Mouse (Mus musculus) kidney, adult 11 months (tissue): ENCODE measurements at regions not wholly inside any gene's neighbourhood (a gene's known extent, or its start where the extent isn't known, plus 50 kb on each side); places are given as distances from the start of the nearest gene placed in this dataset.

Source experiments
- DNase-seq: peaks from one replicate; pipeline ENCODE4 v3.0.0; 2022

DNA sequence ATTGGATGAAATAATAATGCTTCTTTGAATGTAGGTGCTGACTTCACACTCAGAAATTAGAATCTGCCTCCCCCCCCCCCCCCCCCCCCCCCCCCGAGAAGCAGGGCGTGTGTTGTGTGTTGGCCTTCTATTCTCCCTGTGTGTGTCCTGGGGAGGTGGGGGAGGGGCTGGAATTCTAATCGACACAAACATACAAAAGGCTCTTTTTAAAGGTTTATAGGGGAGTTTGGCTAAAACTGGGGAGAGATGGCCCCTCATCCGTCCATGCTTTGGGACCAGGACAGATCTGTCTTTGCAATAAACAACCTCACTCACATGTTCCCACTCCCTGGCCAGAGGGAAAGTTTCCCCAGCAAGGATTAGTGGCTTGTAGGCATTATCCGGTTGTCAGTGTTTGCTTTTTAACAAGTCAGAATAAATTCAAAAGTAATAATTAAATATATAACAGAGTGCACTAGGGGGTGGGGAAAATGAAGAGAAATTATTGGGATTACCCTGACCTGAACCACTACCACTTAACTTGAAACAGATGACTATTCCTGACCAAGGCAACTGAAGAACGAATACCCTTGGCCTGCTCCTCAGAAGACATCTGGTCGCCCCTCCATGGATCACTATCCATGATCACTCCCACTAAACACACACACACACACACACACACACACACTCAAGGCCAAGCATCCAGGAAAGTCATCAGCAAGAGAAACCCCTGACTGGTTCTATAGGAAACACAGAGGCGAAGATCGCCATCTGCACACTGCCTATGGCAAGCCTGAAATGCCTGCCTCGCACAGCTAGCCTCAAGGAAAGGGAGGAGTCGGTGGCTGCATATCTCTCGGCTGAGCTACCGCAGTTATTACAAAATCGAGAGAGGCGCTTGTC lies 223.5 kb upstream of the Rgma start:
- no peak for DNase-seq

DNA sequence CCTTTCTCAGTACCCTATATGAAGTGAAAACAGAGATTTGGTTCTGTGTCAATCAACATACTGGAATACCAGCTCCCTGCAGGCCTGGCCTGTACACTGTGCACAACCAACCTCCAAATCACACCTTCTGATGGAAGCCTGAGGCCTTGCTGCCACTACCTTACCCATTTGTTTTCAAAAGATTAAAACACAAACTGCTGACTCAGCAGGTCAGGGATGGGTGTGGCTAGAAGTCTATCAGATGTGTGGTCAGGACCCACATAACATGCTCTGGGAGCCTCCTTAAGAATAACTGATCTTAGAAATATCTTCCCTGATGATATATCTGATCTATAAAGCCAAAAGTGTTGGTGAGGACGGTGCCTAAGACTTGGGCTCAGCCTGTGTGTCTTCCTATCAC lies 221.6 kb upstream of the Rgma start:
- no peak for DNase-seq

DNA sequence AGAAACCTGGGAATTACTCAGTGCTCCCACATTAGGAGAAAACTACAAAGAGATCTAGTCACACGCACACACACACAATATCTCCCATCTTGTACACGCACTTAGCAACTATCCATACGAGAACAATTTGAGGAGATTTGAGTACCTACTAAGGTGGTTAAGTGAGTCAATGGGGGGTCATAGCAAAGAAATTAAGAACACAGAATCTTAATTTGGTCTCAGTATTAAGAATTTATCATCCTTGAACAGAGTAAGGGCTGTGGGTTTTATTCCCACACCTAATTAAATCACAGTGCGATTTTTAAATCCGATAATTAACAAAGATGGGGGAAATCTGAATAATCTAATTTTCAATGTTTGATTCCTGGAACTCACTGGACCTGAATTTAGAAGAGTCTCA lies 216.5 kb upstream of the Rgma start:
- no peak for DNase-seq

GRCm38 (mm10) chr7:73160968-73161367 lies 214.3 kb upstream of the Rgma start:
- no peak for DNase-seq

GRCm38 (mm10) chr7:73163687-73164086 lies 211.6 kb upstream of the Rgma start:
- DNase-seq, result no peak

- DNase-seq, result no peak
Measured at GRCm38 (mm10) chr7:73165521-73165920, 209.8 kb upstream of the Rgma start.

GRCm38 (mm10) chr7:73169416-73169815 lies 205.9 kb upstream of the Rgma start:
- DNase-seq, result no peak

- DNase-seq, result no peak
Measured at GRCm38 (mm10) chr7:73172615-73173014, 202.7 kb upstream of the Rgma start.

DNA sequence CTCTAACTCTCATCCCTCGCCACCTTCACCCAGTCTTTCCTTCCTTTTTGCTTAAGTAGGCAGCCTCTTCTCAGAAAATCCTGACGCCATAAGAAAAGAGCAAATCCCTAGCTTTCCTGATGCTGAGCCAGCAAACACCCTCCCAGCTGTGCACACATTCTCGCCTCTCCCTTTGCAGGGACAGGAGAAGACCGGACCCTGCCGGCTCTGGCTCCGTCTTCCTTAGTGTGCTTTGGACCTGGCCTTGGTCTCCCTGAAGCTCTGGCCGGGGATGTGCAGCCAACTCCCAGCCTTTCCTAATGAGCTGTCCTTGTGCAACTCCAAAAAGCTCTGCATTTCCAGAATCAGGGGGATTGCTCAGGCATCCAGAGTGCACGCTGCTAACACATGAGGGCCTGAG lies 191.5 kb upstream of the Rgma start:
- DNase-seq, result no peak

- no peak for DNase-seq
Measured at GRCm38 (mm10) chr7:73184208-73185070, 190.9 kb upstream of the Rgma start.

DNA sequence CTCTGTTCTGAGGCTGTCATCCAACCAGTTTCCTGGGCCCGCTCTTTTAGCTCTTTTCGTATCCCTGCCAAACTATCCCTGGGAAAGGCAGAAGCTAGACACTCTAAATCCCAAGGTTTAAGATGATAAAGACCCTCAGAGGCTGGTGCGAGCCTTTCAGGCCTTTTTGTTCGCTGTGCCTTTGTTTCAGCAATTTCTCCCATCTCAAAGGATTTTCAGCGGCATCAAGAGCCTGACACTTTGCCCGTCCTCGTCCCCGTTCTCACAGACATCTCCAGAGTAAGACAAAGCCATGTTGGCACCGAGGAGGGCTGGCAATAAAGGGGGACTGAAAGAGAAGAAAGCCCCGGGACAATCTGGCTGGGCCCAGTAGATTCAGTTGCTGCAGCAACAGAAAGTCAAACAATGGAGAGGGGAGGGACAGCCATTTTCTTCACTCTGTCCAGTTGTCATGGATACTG lies 190.2 kb upstream of the Rgma start:
- no peak for DNase-seq

- no peak for DNase-seq
Measured at GRCm38 (mm10) chr7:73185591-73185990, 189.7 kb upstream of the Rgma start.

DNA sequence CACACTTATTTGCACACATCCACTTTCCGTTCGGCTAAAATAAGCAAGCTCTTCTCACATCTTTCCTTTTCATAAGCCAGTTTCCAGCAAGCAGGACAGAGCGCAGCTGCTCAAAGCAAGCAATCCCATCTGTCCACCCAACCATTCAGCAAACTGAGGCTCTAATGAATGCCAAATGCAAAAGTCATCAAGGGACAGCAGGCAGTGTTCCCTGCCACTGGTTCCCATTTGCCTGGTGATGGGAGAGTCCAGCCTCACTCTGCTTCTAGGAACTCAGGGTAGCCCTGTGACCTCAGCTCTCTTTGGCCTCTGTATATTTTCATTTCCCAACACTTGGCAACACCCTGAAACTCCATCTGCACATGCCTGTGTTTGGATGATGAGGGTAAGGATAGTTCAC lies 188.8 kb upstream of the Rgma start:
- no peak for DNase-seq

GRCm38 (mm10) chr7:73191388-73192278 lies 183.7 kb upstream of the Rgma start:
- DNase-seq, result no peak

DNA sequence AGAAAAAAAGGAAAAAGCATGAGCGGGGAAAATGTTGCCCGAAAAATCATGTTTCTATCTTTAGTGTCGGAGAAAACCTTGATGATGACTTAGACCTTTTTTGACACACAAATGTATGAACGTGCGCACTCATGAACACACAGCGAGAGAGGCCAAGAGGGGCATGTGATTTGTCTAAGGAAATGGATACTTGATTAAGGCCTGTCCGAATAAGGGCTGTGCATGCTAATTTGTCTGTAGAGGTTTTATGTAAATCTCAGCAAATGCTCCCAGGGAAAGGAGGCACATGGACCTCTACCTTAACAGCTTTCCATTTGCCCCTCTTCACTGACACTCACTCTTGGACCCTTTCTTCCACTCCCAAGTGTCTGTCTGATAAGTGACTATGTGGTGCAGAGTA lies 182.5 kb upstream of the Rgma start:
- no peak for DNase-seq

DNA sequence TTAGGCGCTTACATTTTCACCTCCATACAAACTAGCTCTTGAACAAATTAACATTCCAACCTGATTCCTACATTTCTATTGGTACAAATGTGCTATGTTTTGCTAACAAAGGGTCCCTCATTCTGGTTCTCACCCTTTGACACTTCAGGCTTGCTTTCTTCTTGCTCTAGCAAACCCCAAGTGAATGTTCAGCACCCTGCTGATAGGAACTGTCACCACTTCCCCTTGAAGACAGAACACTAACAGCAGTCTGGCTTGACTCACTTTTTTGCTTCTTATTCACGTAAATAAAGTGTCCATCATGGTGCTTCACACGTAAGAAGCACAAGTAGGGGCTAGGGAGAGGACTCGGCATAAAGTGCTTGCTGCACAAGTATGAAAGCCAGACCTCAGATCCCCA lies 180.0 kb upstream of the Rgma start:
- no peak for DNase-seq

GRCm38 (mm10) chr7:73196851-73197531 lies 178.3 kb upstream of the Rgma start:
- no peak for DNase-seq

- no peak for DNase-seq
Measured at GRCm38 (mm10) chr7:73198069-73198468, 177.2 kb upstream of the Rgma start.

GRCm38 (mm10) chr7:73199967-73200366 lies 175.3 kb upstream of the Rgma start:
- DNase-seq, result no peak

DNA sequence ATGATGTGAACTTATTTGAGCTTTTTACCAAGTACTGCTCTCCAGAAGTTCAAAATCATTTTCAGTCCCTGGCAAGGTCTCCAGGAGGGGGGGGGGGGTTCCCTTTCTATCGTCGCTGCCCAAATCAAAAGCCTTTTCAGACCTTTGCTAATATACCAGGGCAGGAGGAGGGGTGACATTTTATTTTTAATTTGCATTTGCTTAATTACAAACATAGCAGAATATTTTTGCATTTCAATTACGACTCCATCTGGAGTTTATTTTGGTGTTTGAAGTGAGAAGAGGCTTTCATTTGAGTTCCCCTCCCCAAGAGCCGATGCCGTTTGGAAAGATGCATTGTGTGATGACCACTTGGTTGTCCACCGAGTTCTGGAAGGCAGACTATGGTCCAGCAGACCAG lies 174.0 kb upstream of the Rgma start:
- no peak for DNase-seq

DNA sequence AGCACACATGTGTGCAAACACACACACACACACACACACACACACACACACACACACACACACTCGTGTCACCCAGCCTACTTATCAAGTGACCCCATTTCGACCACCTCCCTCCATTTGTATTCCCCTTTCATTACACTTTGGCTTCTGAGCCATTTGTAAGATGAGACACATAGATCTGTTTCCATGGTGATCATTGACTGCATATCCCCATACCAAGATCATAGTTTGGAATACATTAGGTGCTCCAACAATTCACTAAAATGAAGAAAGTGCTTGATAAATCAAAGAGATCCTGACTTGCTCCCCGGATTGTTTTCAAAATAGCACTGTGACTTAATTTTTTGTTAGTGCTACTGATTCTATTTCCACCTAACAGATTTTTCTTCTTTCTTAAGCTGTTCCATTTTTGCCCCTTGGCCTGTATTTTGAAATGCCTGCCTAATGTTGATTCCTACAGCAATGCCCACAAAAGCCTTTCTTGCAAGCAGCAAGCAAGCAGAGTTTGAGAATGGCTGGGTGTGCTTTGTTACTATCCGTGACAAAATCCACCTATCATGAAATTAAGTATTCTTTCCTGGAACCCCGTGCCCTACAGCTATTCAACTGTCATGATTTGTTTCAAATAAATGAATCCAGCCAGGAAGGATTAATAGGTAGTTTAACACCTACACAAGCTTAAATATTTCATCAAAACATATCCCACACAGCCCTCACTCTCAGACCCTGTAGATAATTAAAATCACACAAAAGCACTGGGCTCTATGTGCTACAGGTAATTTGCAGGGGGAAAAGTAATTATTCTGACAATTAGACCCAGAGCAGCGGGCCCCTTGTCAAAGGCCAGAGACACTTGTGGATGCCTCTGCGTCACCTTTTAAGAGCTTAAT lies 168.1 kb upstream of the Rgma start:
- no peak for DNase-seq
